Mouse (Mus musculus) megakaryocyte, embryonic 14.5 days (primary cell): Measurements from ENCODE around the gene Dnah1.

Experiments
- FLI1 ChIP-seq: IDR thresholded peaks from 2 replicates; pipeline ENCODE4 v1.6.1; 2012; ENCODE audit warnings: low read length, inconsistent platforms, mixed read lengths
- GATA1 ChIP-seq: IDR thresholded peaks from 3 replicates; pipeline ENCODE4 v1.6.1; 2012; ENCODE audit warnings: mixed read lengths, low read length, inconsistent platforms, borderline replicate concordance

GRCm38 (mm10) chr14:31322191-31322590, 1.5 kb downstream of the Dnah1 start:
- no peak for TF ChIP-seq GATA1
- TF ChIP-seq FLI1: no peak
